Mouse (Mus musculus) thymus, adult 2 months (tissue): ENCODE results near the gene Tubg2.

Experiments used
- CTCF ChIP-seq: fragments of 200-500 bp; IDR thresholded peaks from 2 replicates; pipeline ENCODE4 v1.5.1; 2012; ENCODE audit warnings: mild to moderate bottlenecking, control low read depth, low read length, moderate library complexity, borderline replicate concordance; ENCODE audit not compliant: control insufficient read depth, poor library complexity, insufficient read depth; ENCODE audit errors: extremely low read depth
- POLR2A ChIP-seq: fragments of 200-500 bp; IDR thresholded peaks from 2 replicates; pipeline ENCODE4 v1.6.1; 2012; ENCODE audit warnings: mild to moderate bottlenecking, low read length, control low read depth, moderate library complexity; ENCODE audit not compliant: control insufficient read depth, poor library complexity, insufficient read depth; ENCODE audit errors: extremely low read depth

DNA sequence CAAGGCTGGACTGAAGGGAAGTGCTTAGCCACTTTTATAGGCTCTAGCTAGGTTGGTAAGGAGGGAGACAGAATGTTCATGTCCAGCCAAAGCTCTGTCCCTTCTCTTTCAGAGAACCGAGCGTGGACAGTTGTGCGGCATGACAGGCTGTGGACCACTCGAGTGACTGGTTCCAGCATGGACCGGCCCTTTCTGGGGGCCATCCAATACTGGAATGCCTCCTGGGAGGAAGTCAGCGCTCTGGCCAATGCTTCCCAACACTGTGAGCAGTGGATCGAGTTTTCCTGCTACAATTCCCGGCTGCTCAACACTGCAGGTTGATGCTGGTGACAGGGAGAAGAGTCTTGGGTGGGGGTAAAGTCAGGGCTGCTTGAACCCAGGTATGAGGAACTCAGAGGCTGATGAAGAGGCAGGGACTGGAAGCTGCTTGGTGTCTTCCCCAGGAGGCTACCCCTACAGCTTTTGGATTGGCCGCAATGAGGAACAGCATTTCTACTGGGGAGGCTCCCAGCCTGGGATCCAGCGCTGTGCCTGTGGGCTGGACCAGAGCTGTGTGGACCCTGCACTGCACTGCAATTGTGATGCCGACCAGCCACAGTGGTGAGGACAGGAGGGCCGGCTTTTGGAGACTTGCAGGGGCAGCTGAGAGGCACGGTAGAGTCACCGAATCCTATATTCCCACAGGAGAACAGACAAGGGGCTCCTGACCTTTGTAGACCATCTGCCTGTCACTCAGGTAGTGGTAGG, 27.2 kb downstream of the Tubg2 start:
- TF ChIP-seq CTCF (no peak), POLR2A (no peak)
